Mouse (Mus musculus) cortical plate, adult 2 months (tissue): Measurements from ENCODE around the gene Gm906. TPM values are rescaled to one million over a fixed set of nuclear protein-coding genes. Genes with fewer than 3 reads are reported as not detected.
"Not testable (repeated sequence)": the region's sequence is repeated elsewhere in the genome, so short reads cannot be mapped to it uniquely, and the experiment has no call there.

Experiments used
- H3K27ac ChIP-seq: fragments of 200-500 bp; 2 replicates; pipeline ENCODE4 v1.5.1; 2012; ENCODE audit warnings: low read length, control low read depth, inconsistent platforms; ENCODE audit not compliant: insufficient read depth
- H3K4me1 ChIP-seq: fragments of 200-500 bp; 2 replicates; pipeline ENCODE4 v1.6.1; 2011; ENCODE audit warnings: low read length; ENCODE audit not compliant: control insufficient read depth, insufficient read depth
- H3K4me3 ChIP-seq: fragments of 200-500 bp; 2 replicates; pipeline ENCODE4 v1.5.1; 2011; ENCODE audit warnings: mild to moderate bottlenecking, low read length, control low read depth; ENCODE audit not compliant: insufficient read depth
- CTCF ChIP-seq: fragments of 200-500 bp; IDR thresholded peaks from 2 replicates; pipeline ENCODE4 v1.5.1; 2011; ENCODE audit warnings: mild to moderate bottlenecking, control low read depth, low read length; ENCODE audit not compliant: insufficient read depth; ENCODE audit errors: extremely low read depth
- POLR2A ChIP-seq: fragments of 200-500 bp; IDR thresholded peaks from 2 replicates; pipeline ENCODE4 v1.6.1; 2011; ENCODE audit warnings: mild to moderate bottlenecking, low read length, control low read depth; ENCODE audit not compliant: insufficient read depth; ENCODE audit errors: extremely low read depth
- polyA plus RNA-seq: library from polyadenylated mRNA; depleted of rRNA; stranded (reverse); fragments of >200 nt; gene quantifications from 2 replicates; pipeline ENCODE4 v1.2.3, GENCODE M21; 2012; rRNA removed

Gene Gm906
- polyA plus RNA-seq = not detected in 2 replicates

GRCm38 (mm10) chr13:50250208-50250607 lies at the start of gene Gm906:
Gm906 (minus strand) TSS chr13:50250308.
- H3K4me3 ChIP-seq, H3K4me1 ChIP-seq, H3K27ac ChIP-seq: not testable (repeated sequence)

GRCm38 (mm10) chr13:50283308-50283707 lies 33.2 kb upstream of the Gm906 start:
- not testable (repeated sequence) for H3K4me1 ChIP-seq, H3K27ac ChIP-seq, H3K4me3 ChIP-seq

- TF ChIP-seq CTCF = no peak
- TF ChIP-seq POLR2A = no peak
- H3K4me1 ChIP-seq = no peaks in the 10 kb centered on the region
- no peak overlapping the region for H3K27ac ChIP-seq
- no peak overlapping the region for H3K4me3 ChIP-seq
Observed at GRCm38 (mm10) chr13:50236487-50236886, 13.6 kb downstream of the Gm906 start.

- peak; percentile 30; the same call in 1 of the 2 replicates for TF ChIP-seq CTCF
- not testable (repeated sequence) for H3K27ac ChIP-seq, H3K4me1 ChIP-seq, H3K4me3 ChIP-seq
Observed at GRCm38 (mm10) chr13:50211842-50212241, 38.3 kb downstream of the Gm906 start.

- not testable (repeated sequence) for H3K27ac ChIP-seq, H3K4me3 ChIP-seq, H3K4me1 ChIP-seq
Observed at GRCm38 (mm10) chr13:50210191-50210590, 39.9 kb downstream of the Gm906 start.

- not testable (repeated sequence) for H3K4me3 ChIP-seq, H3K27ac ChIP-seq, H3K4me1 ChIP-seq
Observed at GRCm38 (mm10) chr13:50209651-50210050, 40.5 kb downstream of the Gm906 start.

GRCm38 (mm10) chr13:50207966-50208365 lies 42.1 kb downstream of the Gm906 start:
- no peaks in the 10 kb centered on the region for H3K4me1 ChIP-seq
- TF ChIP-seq CTCF (no peak), POLR2A (no peak)
- H3K4me3 ChIP-seq = no peak overlapping the region
- no peak overlapping the region for H3K27ac ChIP-seq

- H3K4me1 ChIP-seq, H3K4me3 ChIP-seq, H3K27ac ChIP-seq: not testable (repeated sequence)
Observed at GRCm38 (mm10) chr13:50196831-50197230, 53.3 kb downstream of the Gm906 start.

Other genes with a start within 250 kb of the Gm906 start
- 19.1 and 20.8 TPM in 2 replicates for gene Fbxw17, start 167.6 kb upstream of the Gm906 start, polyA plus RNA-seq
- gene Gm47429, start 193.6 kb upstream of the Gm906 start, polyA plus RNA-seq = not detected in 2 replicates
- not detected in 2 replicates for gene Nutm2, start 217.0 kb upstream of the Gm906 start, polyA plus RNA-seq